Mouse (Mus musculus) activated CD4-positive, CD25-positive, alpha-beta regulatory T cell (primary cell): ENCODE results near the gene H2-T3. TPM values are rescaled to one million over a fixed set of nuclear protein-coding genes. Genes with fewer than 3 reads are reported as not detected.

Experiments
- polyA plus RNA-seq, 2 experiments: library from polyadenylated mRNA; unstranded; fragments of 100-300 nt; shearing (Covaris generic); gene quantifications; one replicate each; pipeline ENCODE4 v1.2.1; 2017

Gene H2-T3
- polyA plus RNA-seq: under 1 TPM; 0.54 to 0.55 TPM

DNA sequence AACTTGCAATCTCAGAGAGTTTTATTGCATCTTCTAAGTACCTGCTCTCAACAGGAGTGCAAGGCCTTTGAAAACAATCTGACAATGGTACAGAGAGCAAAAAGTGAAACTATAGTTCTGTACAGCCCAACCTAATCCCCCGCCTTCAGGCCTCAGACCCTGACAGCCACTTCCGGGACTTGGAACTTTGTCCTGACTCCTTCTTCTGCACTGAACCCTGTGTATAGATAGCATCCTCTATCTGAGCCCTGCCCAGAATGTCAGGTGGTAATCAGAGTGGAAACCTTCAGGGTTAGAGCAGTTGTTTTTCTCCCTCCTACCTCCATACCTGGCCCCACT is at the start of gene H2-T3:
TSS of gene H2-T3 (minus strand) at position 119 of the 339 bp plus-strand sequence.

DNA sequence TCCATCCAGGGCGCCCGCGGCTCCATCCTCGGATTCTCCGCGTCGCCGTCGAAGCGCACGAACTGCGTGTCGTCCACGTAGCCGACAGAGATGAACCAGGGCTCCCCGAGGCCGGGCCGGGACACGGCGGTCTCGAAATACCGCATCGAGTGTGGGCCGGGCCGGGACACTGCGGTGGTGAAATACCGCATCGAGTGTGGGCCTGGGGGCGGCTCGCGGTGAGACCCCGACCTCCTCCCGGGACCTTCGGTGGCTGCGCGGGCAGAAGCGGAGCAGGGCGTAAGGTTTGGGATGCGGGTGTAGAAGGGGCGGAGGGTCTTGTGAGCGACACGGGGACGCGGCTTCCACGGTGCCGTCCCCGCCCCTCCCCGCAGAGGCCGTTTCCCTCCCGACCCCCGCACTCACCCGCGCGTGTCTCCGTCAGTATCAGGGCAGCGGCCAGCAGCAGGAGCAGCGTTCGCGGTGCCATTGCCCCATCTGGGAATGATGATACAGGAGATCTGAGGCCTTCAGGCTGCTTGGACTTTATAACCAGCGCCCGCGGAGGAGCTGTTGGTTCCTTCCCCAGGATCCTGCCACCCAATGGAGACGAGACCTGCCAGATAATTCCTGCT is 21.9 kb downstream of the H2-T3 start, which contains the start of gene Gm8909:
TSS of gene Gm8909 (minus strand) at position 499 of the 614 bp plus-strand sequence.

Other genes starting within 250 kb of the H2-T3 start
- gene Abcf1, start 220.5 kb downstream of the H2-T3 start, polyA plus RNA-seq: 100 to 1,000 TPM; 122 to 138 TPM
- 10 to 100 TPM; 55.6 to 56.5 TPM for gene Gnl1, start 210.4 kb downstream of the H2-T3 start, polyA plus RNA-seq
- 10 to 100 TPM; 30.8 to 41.6 TPM for gene Prr3, start 210.1 kb downstream of the H2-T3 start, polyA plus RNA-seq
- 10 to 100 TPM; 30.2 to 41.9 TPM for gene H2-T24, start 169.7 kb downstream of the H2-T3 start, polyA plus RNA-seq
- gene H2-T23, start 157.4 kb downstream of the H2-T3 start, polyA plus RNA-seq: 100 to 1,000 TPM; 796 to 873 TPM
- 100 to 1,000 TPM; 306 to 313 TPM for gene H2-T22, start 147.5 kb downstream of the H2-T3 start, polyA plus RNA-seq
- gene Gm6034, start 147.3 kb downstream of the H2-T3 start, polyA plus RNA-seq: under 1 TPM; 0.18 to 0.22 TPM
- gene Gm11127, start 131.9 kb downstream of the H2-T3 start, polyA plus RNA-seq: not detected
- 1 to 10 TPM in 1 of 2 experiments, under 1 TPM in 1; 0.75 to 1.2 TPM for gene Gm19684, start 68.6 kb downstream of the H2-T3 start, polyA plus RNA-seq
- under 1 TPM; 0.36 to 0.51 TPM for gene Gm7030, start 60.9 kb downstream of the H2-T3 start, polyA plus RNA-seq
- gene Gm8909, start 21.8 kb downstream of the H2-T3 start, polyA plus RNA-seq: 10 to 100 TPM in 1 of 2 experiments, 1 to 10 TPM in 1; 5.7 to 14.7 TPM
- 100 to 1,000 TPM; 153 to 154 TPM for gene Rpp21, start 67.8 kb upstream of the H2-T3 start, polyA plus RNA-seq
- 10 to 100 TPM; 12.9 to 20.8 TPM for gene Trim39, start 82.0 kb upstream of the H2-T3 start, polyA plus RNA-seq
- gene H2-M10.2, start 96.2 kb upstream of the H2-T3 start, polyA plus RNA-seq: under 1 TPM; 0.14 to 0.16 TPM
- gene H2-M10.1, start 135.9 kb upstream of the H2-T3 start, polyA plus RNA-seq: not detected
- gene H2-M10.3, start 178.1 kb upstream of the H2-T3 start, polyA plus RNA-seq: not detected